Mouse (Mus musculus): Measurements from ENCODE around the gene Slc25a20. TPM values are rescaled to one million over a fixed set of nuclear protein-coding genes. Genes with fewer than 3 reads are reported as not detected.

The Slc25a20 gene
- polyA plus RNA-seq (2016; fragmentation: Nextera tagmentation; extraction: Ambion mirVana) = 40.1 and 41.8 TPM in 2 replicates

DNA sequence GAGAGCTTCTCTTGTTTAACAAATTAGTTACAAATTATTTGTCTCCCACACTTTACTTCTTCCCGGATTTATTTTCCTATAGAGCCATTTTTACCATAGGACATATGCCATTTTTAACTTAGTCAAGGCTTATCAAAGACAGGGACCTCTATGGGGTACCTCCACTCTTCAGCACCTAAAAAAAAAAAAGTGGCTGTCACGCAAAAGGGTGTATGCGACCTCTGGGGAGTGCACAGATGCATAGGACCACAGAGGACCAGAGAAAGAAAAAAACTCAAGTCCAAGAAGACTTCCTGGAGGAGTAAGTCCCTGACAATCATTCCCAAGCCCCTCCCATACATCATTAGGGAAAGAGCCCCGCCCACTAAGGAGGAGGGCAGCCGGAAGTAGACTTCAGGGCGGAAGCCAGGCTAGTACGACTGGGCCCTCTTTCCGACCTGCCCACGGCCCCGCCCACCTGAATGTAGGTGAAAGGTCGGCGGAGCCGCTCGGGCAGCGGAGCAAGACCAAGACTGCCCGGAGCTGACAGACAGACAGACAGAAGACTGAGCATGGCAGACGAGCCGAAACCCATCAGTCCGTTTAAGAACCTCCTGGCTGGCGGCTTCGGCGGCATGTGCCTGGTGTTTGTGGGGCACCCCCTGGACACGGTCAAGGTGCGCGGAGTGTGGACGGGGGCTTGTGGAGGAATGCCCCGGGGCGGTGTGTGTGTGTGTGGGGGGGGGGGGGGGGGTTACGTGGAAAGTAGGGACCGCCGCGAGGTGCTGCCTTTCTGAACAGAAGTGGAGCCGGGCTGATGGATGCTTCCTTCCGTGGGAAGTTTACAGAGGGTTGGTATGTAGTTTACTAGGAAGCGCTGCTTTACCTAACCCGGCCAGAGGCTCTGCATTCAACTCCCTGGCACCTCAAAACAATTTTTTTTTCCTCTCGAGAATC lies at the start of gene Slc25a20:
Gene Slc25a20, plus strand, starts transcription at position 412 of the 936 bp plus-strand sequence.
- Histone ChIP-seq H3K27ac (no peak within 1 kb of the TSS), H3K4me3 (peak within 1 kb of the TSS; percentile 71), H3K4me2 (replicated peaks) (peak within 1 kb of the TSS; percentile 79), H3K4me1 (peaks cover 10% of the 10 kb centered on the region), H3K9me3 (no peaks in the 10 kb centered on the region), H3K9ac (peak within 1 kb of the TSS; percentile 67), H3K27me3 (replicated peaks) (no peaks in the 10 kb centered on the region), H3K36me3 (no peaks in the 10 kb centered on the region)
- peak; percentile 82 for ATAC-seq (ENCODE audit: low FRiP score, low read depth)
- WGBS = 3% methylated on average over 37 of the region's 37 CpGs

DNA sequence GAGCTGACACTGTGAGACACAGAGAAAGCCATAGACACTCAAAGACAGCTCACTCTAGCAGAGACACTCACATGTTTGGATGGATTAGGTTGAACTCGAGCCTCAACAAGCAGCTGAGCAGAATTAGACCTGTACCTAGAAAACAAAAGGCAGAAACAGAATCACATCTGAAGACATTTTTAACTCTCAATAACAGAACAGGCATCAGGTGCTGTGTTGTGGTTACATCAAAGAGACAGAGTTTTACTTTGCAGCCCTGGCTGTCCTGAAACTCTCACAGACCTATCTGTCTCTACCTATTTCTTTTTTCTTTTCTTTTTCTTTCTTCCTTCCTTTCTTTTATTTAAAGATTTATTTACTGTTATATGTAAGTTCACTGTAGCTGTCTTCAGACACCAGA lies 44.6 kb upstream of the Slc25a20 start:
- H3K27me3 ChIP-seq (replicated peaks) = no peaks in the 10 kb centered on the region
- H3K36me3 ChIP-seq = peaks cover 43% of the 10 kb centered on the region
- no peaks in the 10 kb centered on the region for H3K4me1 ChIP-seq
- no peak overlapping the region for H3K4me3 ChIP-seq
- H3K4me2 ChIP-seq (replicated peaks) = no peak overlapping the region
- no peak overlapping the region for H3K27ac ChIP-seq
- no peak for ATAC-seq (ENCODE audit: low FRiP score, low read depth)
- no peak overlapping the region for H3K9ac ChIP-seq
- H3K9me3 ChIP-seq = no peaks in the 10 kb centered on the region
- 94% methylated on average over 1 of the region's 1 CpGs for WGBS

DNA sequence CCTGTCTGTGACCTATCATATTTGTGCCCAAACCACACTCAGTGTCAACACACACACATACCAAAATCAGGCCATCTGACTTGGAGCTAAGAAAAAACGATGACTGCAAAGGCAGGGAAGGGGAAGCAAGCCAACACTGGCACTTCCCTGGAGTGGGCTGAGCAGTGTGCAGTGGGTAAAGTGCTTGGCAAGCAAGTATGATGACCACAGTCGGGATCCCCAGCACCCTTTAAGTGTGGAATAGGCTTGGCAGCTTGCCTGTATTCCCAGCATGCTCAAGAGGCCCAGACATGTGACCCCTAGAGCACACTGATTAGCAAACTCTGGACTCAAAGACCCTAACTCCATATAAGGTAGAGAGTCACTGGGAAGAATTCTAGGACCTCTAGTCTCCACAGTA lies 35.4 kb upstream of the Slc25a20 start:
- Histone ChIP-seq H3K9me3 (no peaks in the 10 kb centered on the region), H3K4me1 (no peaks in the 10 kb centered on the region), H3K9ac (no peak overlapping the region), H3K27me3 (replicated peaks) (no peaks in the 10 kb centered on the region), H3K4me3 (no peak overlapping the region), H3K36me3 (peaks cover 19% of the 10 kb centered on the region), H3K27ac (no peak overlapping the region), H3K4me2 (replicated peaks) (no peak overlapping the region)
- ATAC-seq (ENCODE audit: low FRiP score, low read depth) = no peak
- WGBS = 84% methylated on average over 2 of the region's 2 CpGs

DNA sequence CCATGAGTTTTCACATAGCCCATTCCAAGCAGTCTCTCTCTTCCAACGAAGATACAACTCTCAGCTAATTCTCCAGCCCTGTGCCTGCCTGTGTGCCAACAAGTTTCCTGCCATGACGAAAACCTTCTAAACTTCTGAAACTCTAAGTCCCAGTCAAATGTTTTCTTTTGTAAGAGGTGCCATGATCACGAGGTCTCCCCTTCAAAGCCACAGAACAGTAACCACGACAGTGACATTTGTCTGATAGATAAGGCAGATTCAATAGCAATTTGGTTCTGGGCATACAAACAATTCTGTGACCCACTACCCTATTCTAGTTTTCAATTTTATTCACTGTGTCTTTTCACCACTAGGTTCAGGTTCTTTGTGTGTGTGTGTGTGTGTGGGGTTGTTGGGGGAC lies 33.7 kb upstream of the Slc25a20 start:
- no peaks in the 10 kb centered on the region for H3K27me3 ChIP-seq (replicated peaks)
- H3K4me1 ChIP-seq = no peaks in the 10 kb centered on the region
- peaks cover 19% of the 10 kb centered on the region for H3K36me3 ChIP-seq
- H3K9me3 ChIP-seq = no peaks in the 10 kb centered on the region
- H3K9ac ChIP-seq = no peak overlapping the region
- H3K4me2 ChIP-seq (replicated peaks) = no peak overlapping the region
- no peak for ATAC-seq (ENCODE audit: low FRiP score, low read depth)
- H3K27ac ChIP-seq = no peak overlapping the region
- no peak overlapping the region for H3K4me3 ChIP-seq
- 90% methylated on average over 4 of the region's 4 CpGs for WGBS

DNA sequence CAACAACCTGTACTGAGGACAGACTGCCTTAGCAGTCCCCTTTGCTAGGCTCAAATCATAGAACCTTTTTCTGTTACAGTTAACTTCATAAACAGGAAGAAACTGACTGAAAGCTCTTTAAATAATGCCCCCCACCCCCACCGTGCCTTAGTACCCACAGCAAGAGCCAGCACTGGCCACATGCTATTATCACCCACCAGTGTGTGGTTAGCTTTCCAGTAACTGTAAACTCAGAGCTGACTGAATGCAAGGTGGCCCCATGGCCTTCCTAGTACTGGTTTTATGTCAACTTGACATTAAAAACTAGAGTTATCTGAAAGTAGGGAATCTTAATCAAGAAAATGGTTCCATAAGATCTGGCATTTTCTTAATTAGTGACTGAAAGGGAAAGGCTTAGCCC lies 31.2 kb upstream of the Slc25a20 start:
- Histone ChIP-seq H3K4me3 (no peak overlapping the region), H3K9me3 (no peaks in the 10 kb centered on the region), H3K4me1 (no peaks in the 10 kb centered on the region), H3K36me3 (peaks cover 11% of the 10 kb centered on the region), H3K4me2 (replicated peaks) (no peak overlapping the region), H3K27me3 (replicated peaks) (no peaks in the 10 kb centered on the region), H3K9ac (no peak overlapping the region), H3K27ac (no peak overlapping the region)
- 80% methylated on average over 1 of the region's 1 CpGs for WGBS
- no peak for ATAC-seq (ENCODE audit: low FRiP score, low read depth)

DNA sequence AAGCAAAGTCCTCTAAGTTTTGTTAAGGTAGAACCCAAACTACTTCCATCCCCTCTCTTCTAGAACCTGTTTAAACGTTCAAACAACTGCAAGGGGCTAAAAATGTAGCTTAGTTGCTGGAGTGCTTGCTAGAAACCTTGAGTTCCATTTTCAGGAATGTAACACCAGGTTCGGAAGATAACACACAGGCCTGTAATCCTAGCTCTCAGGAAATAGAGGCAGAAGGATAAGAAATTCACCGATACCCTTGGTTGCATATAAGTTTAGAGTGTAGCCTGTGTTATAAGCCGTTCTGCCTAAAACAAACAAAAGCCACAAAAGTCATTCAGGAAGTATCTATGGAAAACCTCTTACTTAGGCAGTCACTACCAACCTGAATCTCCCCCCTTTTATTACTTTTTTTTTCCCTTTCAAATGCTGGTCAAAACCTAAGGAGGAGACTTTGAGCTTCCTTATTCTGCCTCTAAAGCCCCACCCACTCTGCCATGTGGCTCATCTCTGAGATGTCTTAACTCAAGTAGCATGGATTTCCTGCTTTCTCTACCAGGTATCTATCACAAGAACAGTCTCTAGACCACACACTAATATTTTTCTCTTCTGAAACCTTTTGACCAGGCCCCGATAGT lies 30.1 kb upstream of the Slc25a20 start:
- no peaks in the 10 kb centered on the region for H3K27me3 ChIP-seq (replicated peaks)
- WGBS = 95% methylated on average over 5 of the region's 5 CpGs
- H3K4me1 ChIP-seq = no peaks in the 10 kb centered on the region
- no peak overlapping the region for H3K27ac ChIP-seq
- no peak overlapping the region for H3K9ac ChIP-seq
- H3K9me3 ChIP-seq = no peaks in the 10 kb centered on the region
- no peak overlapping the region for H3K4me2 ChIP-seq (replicated peaks)
- H3K36me3 ChIP-seq = peaks cover 9% of the 10 kb centered on the region
- no peak for ATAC-seq (ENCODE audit: low FRiP score, low read depth)
- no peak overlapping the region for H3K4me3 ChIP-seq

DNA sequence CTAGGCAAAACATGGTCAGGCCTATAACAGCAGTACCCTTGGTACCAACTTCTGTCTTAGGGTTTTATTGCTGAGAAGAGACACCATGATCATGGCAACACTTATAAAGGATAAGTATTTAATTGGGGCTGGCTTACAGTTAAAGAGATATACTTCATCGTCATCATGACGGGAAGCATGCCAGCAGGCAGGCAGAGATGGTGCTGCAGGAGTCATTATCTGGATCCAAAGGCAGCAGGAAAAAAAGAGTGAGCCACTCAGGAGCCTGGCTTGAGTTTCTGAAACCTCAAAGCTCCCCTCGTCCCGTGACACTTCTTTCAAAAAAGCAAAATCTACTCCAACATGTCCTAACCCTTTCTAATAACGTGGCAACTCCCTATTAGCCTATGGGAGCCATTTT lies 29.5 kb upstream of the Slc25a20 start:
- Histone ChIP-seq H3K4me1 (no peaks in the 10 kb centered on the region), H3K4me2 (replicated peaks) (no peak overlapping the region), H3K9me3 (no peaks in the 10 kb centered on the region), H3K27me3 (replicated peaks) (no peaks in the 10 kb centered on the region), H3K4me3 (no peak overlapping the region), H3K27ac (no peak overlapping the region), H3K36me3 (peaks cover 9% of the 10 kb centered on the region), H3K9ac (no peak overlapping the region)
- 91% methylated on average over 5 of the region's 5 CpGs for WGBS
- ATAC-seq (ENCODE audit: low FRiP score, low read depth) = no peak

DNA sequence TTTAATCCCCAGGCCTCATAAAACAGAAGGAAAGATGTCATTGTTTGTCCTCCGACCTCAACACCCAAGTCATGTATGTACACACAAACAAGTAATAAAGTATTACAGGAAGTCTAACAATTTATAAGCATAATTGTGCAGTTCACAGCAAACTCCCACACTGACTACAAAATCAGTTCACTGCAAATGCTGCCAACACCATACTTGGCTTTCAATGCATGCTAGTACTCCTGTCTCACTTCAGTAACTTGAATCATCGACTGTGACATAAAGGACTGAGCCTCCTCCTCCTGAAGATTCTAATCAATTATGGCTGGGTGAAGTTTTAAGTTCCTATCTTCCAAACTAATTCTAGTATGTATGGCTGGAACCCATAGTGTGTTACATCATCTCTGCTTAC lies 28.0 kb upstream of the Slc25a20 start:
- Histone ChIP-seq H3K27me3 (replicated peaks) (no peaks in the 10 kb centered on the region), H3K9me3 (no peaks in the 10 kb centered on the region), H3K4me1 (no peaks in the 10 kb centered on the region), H3K36me3 (peaks cover 9% of the 10 kb centered on the region), H3K4me3 (no peak overlapping the region), H3K27ac (no peak overlapping the region), H3K9ac (no peak overlapping the region), H3K4me2 (replicated peaks) (no peak overlapping the region)
- ATAC-seq (ENCODE audit: low FRiP score, low read depth) = no peak
- WGBS = 78% methylated on average over 2 of the region's 2 CpGs

DNA sequence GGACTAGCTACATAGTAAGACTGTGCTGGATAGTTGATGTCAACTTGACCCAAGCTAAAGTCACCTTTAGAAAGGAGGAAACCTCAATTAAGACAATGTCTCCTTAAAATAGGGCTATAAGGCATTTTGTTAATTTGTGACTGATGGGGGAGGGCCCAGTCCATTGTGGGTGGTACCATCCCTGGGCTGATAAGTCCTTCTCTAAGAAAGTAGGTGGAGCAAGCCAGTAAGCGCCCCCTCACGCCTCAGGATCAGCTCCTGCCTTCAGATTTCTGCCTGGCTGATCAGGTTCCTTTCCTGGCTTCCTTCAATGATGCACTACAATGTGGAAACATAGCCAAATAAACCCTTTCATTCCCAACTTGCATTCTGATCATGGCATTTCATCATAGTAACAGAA lies 26.5 kb upstream of the Slc25a20 start:
- H3K27ac ChIP-seq = no peak overlapping the region
- H3K4me3 ChIP-seq = no peak overlapping the region
- H3K4me1 ChIP-seq = no peaks in the 10 kb centered on the region
- no peak overlapping the region for H3K9ac ChIP-seq
- no peak for ATAC-seq (ENCODE audit: low FRiP score, low read depth)
- H3K4me2 ChIP-seq (replicated peaks) = no peak overlapping the region
- peaks cover 5% of the 10 kb centered on the region; the same call in 1 of the 2 replicates for H3K36me3 ChIP-seq
- 89% methylated on average over 2 of the region's 2 CpGs for WGBS
- H3K27me3 ChIP-seq (replicated peaks) = no peaks in the 10 kb centered on the region
- H3K9me3 ChIP-seq = no peaks in the 10 kb centered on the region

DNA sequence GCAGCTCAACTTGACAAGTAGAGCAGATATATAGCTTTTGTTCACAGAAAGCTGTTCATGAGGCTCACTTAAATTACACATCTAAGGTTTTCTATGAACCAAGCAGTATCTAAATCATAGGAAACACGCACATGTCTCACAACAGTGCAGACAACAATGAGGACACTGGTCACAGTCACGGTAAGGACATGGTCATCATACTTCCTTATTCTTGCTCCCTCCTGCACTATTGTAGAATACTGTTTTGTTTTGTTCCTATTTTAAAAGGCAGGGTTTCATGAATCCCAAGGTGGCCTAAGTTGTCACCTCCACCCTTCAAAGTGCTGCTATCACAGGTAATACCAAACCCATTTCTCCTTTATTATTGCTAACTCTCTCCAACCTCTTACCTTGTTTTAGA lies 22.1 kb upstream of the Slc25a20 start:
- peaks cover 30% of the 10 kb centered on the region; the same call in 1 of the 2 replicates for H3K36me3 ChIP-seq
- no peaks in the 10 kb centered on the region for H3K4me1 ChIP-seq
- H3K9ac ChIP-seq = no peak overlapping the region
- H3K27me3 ChIP-seq (replicated peaks) = no peaks in the 10 kb centered on the region
- H3K27ac ChIP-seq = no peak overlapping the region
- H3K4me2 ChIP-seq (replicated peaks) = no peak overlapping the region
- no peaks in the 10 kb centered on the region for H3K9me3 ChIP-seq
- ATAC-seq (ENCODE audit: low FRiP score, low read depth) = no peak
- no peak overlapping the region for H3K4me3 ChIP-seq
- 81% methylated on average over 2 of the region's 2 CpGs for WGBS

DNA sequence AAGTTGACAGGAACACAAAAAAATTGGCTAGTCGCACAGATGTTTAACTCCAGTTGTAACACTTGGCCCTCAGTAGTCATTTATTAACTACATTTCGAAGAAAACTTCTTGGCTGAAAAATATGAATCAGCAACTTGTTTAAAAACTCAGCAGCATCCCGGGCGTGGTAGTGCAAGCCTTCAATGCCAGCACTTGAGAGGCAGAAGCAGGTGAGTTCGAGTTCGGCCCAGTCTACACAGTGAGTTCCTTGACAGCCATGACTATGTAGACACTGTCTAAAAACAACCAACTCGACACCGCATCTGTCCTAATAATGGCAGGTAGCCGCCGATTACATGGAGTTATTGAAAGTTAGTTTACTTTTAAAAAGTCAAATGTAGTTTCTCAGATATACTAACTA lies 13.7 kb upstream of the Slc25a20 start:
- H3K27ac ChIP-seq = no peak overlapping the region
- H3K4me1 ChIP-seq = peaks cover 19% of the 10 kb centered on the region
- H3K4me2 ChIP-seq (replicated peaks) = peak overlapping the region; percentile 76
- WGBS = 42% methylated on average over 10 of the region's 10 CpGs
- H3K9me3 ChIP-seq = no peaks in the 10 kb centered on the region
- peaks cover 3% of the 10 kb centered on the region; the same call in 1 of the 2 replicates for H3K36me3 ChIP-seq
- H3K27me3 ChIP-seq (replicated peaks) = no peaks in the 10 kb centered on the region
- peak overlapping the region; percentile 99 for H3K4me3 ChIP-seq
- no peak for ATAC-seq (ENCODE audit: low FRiP score, low read depth)
- peak overlapping the region; percentile 92 for H3K9ac ChIP-seq

DNA sequence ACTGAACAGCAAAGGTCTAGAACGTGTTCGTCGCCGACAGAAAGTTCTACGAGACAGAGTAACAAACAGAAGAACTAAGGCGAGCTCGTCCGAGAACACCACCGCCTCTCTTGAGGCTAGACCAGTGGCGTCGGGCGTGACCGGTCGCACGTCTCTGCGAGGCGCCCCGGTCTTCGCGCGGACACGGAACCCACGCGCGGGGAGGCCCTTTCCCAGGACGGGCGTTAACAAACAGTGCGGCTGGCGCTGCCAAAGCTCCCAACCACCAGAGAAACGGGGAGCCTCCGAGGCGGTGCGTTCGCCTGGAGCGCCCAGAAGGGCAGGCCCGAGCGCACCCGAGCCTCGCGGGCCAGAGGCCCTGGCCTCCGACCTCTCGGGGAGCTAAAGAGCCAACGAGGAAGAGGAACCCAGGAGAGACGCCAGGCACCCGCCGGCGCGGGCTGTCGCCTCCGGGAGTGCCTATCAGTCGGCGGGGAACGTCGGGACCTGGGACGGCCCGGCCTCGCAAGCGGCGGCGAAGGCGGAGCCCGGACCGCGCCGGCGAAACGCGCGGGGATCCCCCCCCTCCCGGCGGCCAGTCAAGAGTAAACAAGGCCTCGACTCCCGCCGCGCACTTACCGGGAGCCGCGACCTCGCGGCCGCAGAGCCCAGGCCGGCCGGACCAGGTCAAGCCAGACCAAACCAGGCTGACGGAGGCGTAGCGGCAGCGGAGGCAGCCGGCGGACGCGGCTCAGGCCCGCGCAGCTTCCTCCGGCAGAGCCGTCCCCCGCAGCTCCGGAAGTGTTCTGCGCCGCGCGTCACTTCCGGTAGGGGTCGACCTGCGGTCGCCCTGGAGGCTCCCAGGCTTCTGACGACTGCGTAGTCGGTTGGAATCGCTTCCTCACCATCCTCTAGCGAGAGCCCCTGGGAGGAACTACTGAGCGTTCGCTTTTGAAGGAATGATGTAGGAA lies 13.0 kb upstream of the Slc25a20 start, which contains the start of gene Arih2:
Gene Arih2, minus strand, starts transcription at position 776 of the 950 bp plus-strand sequence.
- Histone ChIP-seq H3K9ac (peak within 1 kb of the TSS; percentile 92), H3K27ac (peak within 1 kb of the TSS; percentile 46), H3K4me1 (peaks cover 19% of the 10 kb centered on the region), H3K4me3 (peak within 1 kb of the TSS; percentile 99), H3K4me2 (replicated peaks) (peak within 1 kb of the TSS; percentile 76), H3K9me3 (no peaks in the 10 kb centered on the region), H3K36me3 (no peaks in the 10 kb centered on the region), H3K27me3 (replicated peaks) (no peaks in the 10 kb centered on the region)
- under 1% methylated on average over 112 of the region's 112 CpGs for WGBS
- ATAC-seq (ENCODE audit: low FRiP score, low read depth) = peak; percentile 98

Data from neural tube, embryonic 12.5 days (tissue).